Mouse (Mus musculus) embryonic facial prominence, embryonic 10.5 days (tissue): ENCODE results near the gene Scrn2. TPM values are rescaled to one million over a fixed set of nuclear protein-coding genes. Genes with fewer than 3 reads are reported as not detected.

Experiments
- DNase-seq: peaks from one replicate; pipeline ENCODE4 v3.0.0-alpha.2; 2017; ENCODE audit warnings: low spot score
- H3K27ac ChIP-seq: fragments of 300-500 bp; sonication (generic); replicated peaks from 2 replicates; pipeline ENCODE4 v1.5.1; 2016; ENCODE audit warnings: mild to moderate bottlenecking
- H3K27me3 ChIP-seq: fragments of 300-500 bp; sonication (generic); replicated peaks from 2 replicates; pipeline ENCODE4 v1.6.1; 2016; ENCODE audit warnings: low read depth, mild to moderate bottlenecking; ENCODE audit not compliant: poor library complexity, severe bottlenecking
- H3K36me3 ChIP-seq: fragments of 300-500 bp; sonication (generic); replicated peaks from 2 replicates; pipeline ENCODE4 v1.6.1; 2016; ENCODE audit warnings: mild to moderate bottlenecking, moderate library complexity
- H3K4me1 ChIP-seq: fragments of 300-500 bp; sonication (generic); 2 replicates; pipeline ENCODE4 v1.6.1; 2016
- H3K4me3 ChIP-seq: fragments of 300-500 bp; sonication (generic); 2 replicates; pipeline ENCODE4 v1.5.1; 2016; ENCODE audit warnings: mild to moderate bottlenecking, moderate library complexity
- H3K9me3 ChIP-seq: fragments of 300-500 bp; sonication (generic); 2 replicates; pipeline ENCODE4 v1.6.1; 2016; ENCODE audit warnings: mild to moderate bottlenecking
- WGBS: fragments of 180-500 bp; shearing (Covaris S2); methylation state at CpG from one replicate; pipeline ENCODE4 v1.1.7; 2016; 5-methylcytosine and 5-hydroxymethylcytosine counted together
- polyA plus RNA-seq: library from polyadenylated mRNA; unstranded; fragments of >200 nt; fragmentation: Nextera tagmentation; extraction: Ambion mirVana; gene quantifications from 2 replicates; pipeline ENCODE4 v1.2.1, GENCODE M21; 2016

Scrn2 gene
- polyA plus RNA-seq, 1 experiment from 2014 or later, result 43.5 TPM

- Histone ChIP-seq H3K27me3 (peaks cover 85% of the 10 kb centered on the region), H3K4me1 (peaks cover 69% of the 10 kb centered on the region)
- 69% methylated on average over 15 of the region's 15 CpGs for WGBS
These were observed 33.6 kb upstream of the Scrn2 start for GRCm38 (mm10) chr11:96995836-96996772.

GRCm38 (mm10) chr11:96996773-96997379 is 32.9 kb upstream of the Scrn2 start:
- Histone ChIP-seq H3K27ac (peak overlapping the region; percentile 79), H3K36me3 (no peaks in the 10 kb centered on the region), H3K4me3 (peak overlapping the region; percentile 49), H3K27me3 (peaks cover 87% of the 10 kb centered on the region), H3K9me3 (no peaks in the 10 kb centered on the region), H3K4me1 (peaks cover 67% of the 10 kb centered on the region)
- 12% methylated on average over 17 of the region's 17 CpGs for WGBS
- no peak for DNase-seq

More at GRCm38 (mm10) chr11:96995836-96996772, 33.6 kb upstream of the Scrn2 start:
- no peak overlapping the region for H3K4me3 ChIP-seq
- H3K27ac ChIP-seq, result peak overlapping the region; percentile 49; the same call in 1 of the 2 replicates
- DNase-seq, result no peak
- no peaks in the 10 kb centered on the region for H3K36me3 ChIP-seq
- H3K9me3 ChIP-seq, result no peaks in the 10 kb centered on the region

GRCm38 (mm10) chr11:96997380-96997956 is 32.3 kb upstream of the Scrn2 start:
- peak; percentile 74 for DNase-seq
- H3K27me3 ChIP-seq, result peaks cover 92% of the 10 kb centered on the region
- no peaks in the 10 kb centered on the region for H3K36me3 ChIP-seq
- H3K9me3 ChIP-seq, result no peaks in the 10 kb centered on the region
- peak overlapping the region; percentile 49 for H3K4me3 ChIP-seq
- WGBS, result 4% methylated on average over 30 of the region's 30 CpGs
- peaks cover 61% of the 10 kb centered on the region for H3K4me1 ChIP-seq
- peak overlapping the region; percentile 79 for H3K27ac ChIP-seq

- peaks cover 83% of the 10 kb centered on the region for H3K27me3 ChIP-seq
These were observed 26.6 kb upstream of the Scrn2 start for GRCm38 (mm10) chr11:97003170-97003569.

GRCm38 (mm10) chr11:97007093-97007794 is 22.5 kb upstream of the Scrn2 start:
- H3K9me3 ChIP-seq, result no peaks in the 10 kb centered on the region
- H3K4me1 ChIP-seq, result peaks cover 43% of the 10 kb centered on the region
- WGBS, result 69% methylated on average over 9 of the region's 9 CpGs
- no peak overlapping the region for H3K27ac ChIP-seq
- H3K36me3 ChIP-seq, result no peaks in the 10 kb centered on the region
- no peak overlapping the region for H3K4me3 ChIP-seq
- peaks cover 82% of the 10 kb centered on the region for H3K27me3 ChIP-seq
- no peak for DNase-seq

More at GRCm38 (mm10) chr11:97003170-97003569, 26.6 kb upstream of the Scrn2 start:
- WGBS, result 38% methylated on average over 5 of the region's 5 CpGs
- DNase-seq, result no peak
- Histone ChIP-seq H3K36me3 (no peaks in the 10 kb centered on the region), H3K4me3 (no peak overlapping the region), H3K9me3 (no peaks in the 10 kb centered on the region), H3K27ac (no peak overlapping the region; the same call in 1 of the 2 replicates), H3K4me1 (peaks cover 37% of the 10 kb centered on the region)

- Histone ChIP-seq H3K9me3 (no peaks in the 10 kb centered on the region), H3K4me3 (no peak overlapping the region), H3K36me3 (no peaks in the 10 kb centered on the region), H3K27me3 (peaks cover 82% of the 10 kb centered on the region), H3K4me1 (peaks cover 40% of the 10 kb centered on the region), H3K27ac (no peak overlapping the region)
- WGBS, result 53% methylated on average over 8 of the region's 8 CpGs
- no peak for DNase-seq
These were observed 20.4 kb upstream of the Scrn2 start for GRCm38 (mm10) chr11:97009198-97009790.

- Histone ChIP-seq H3K27ac (no peak within 1 kb of the TSS), H3K4me1 (peaks cover 33% of the 10 kb centered on the region), H3K36me3 (no peaks in the 10 kb centered on the region), H3K27me3 (peaks cover 99% of the 10 kb centered on the region), H3K9me3 (no peaks in the 10 kb centered on the region), H3K4me3 (no peak within 1 kb of the TSS)
- WGBS, result 36% methylated on average over 8 of the region's 8 CpGs
- DNase-seq, result no peak
These were observed 16.5 kb upstream of the Scrn2 start, which contains the start of gene Sp6 for GRCm38 (mm10) chr11:97013121-97013670. Gene Sp6 (plus strand): TSS chr11:97013394.

- no peak overlapping the region for H3K27ac ChIP-seq
- no peaks in the 10 kb centered on the region for H3K9me3 ChIP-seq
- peaks cover 49% of the 10 kb centered on the region for H3K4me1 ChIP-seq
- peak overlapping the region; percentile 57 for H3K4me3 ChIP-seq
- H3K36me3 ChIP-seq, result no peaks in the 10 kb centered on the region
- DNase-seq, result peak; percentile 60
- WGBS, result under 1% methylated on average over 36 of the region's 36 CpGs
- H3K27me3 ChIP-seq, result peaks cover 100% of the 10 kb centered on the region
These were observed 11.8 kb upstream of the Scrn2 start for GRCm38 (mm10) chr11:97017696-97018582.

GRCm38 (mm10) chr11:97018583-97019344 is 11.0 kb upstream of the Scrn2 start:
- under 1% methylated on average over 68 of the region's 68 CpGs for WGBS
- Histone ChIP-seq H3K27ac (peak overlapping the region; percentile 77), H3K4me1 (peaks cover 43% of the 10 kb centered on the region), H3K9me3 (no peaks in the 10 kb centered on the region), H3K36me3 (no peaks in the 10 kb centered on the region), H3K4me3 (peak overlapping the region; percentile 57), H3K27me3 (peaks cover 100% of the 10 kb centered on the region)
- peak; percentile 71 for DNase-seq

- peak overlapping the region; percentile 57 for H3K4me3 ChIP-seq
These were observed 10.4 kb upstream of the Scrn2 start for GRCm38 (mm10) chr11:97019345-97019708.

More at GRCm38 (mm10) chr11:97019345-97019708, 10.4 kb upstream of the Scrn2 start:
- no peaks in the 10 kb centered on the region for H3K9me3 ChIP-seq
- peak; percentile 48 for DNase-seq
- H3K4me1 ChIP-seq, result peaks cover 43% of the 10 kb centered on the region
- 1% methylated on average over 13 of the region's 13 CpGs for WGBS
- H3K27ac ChIP-seq, result no peak overlapping the region
- no peaks in the 10 kb centered on the region for H3K36me3 ChIP-seq
- peaks cover 100% of the 10 kb centered on the region for H3K27me3 ChIP-seq
